Mouse (Mus musculus): Measurements from ENCODE around the gene Tle3. TPM values are rescaled to one million over a fixed set of nuclear protein-coding genes. Genes with fewer than 3 reads are reported as not detected.

Tle3 gene
- polyA plus RNA-seq, 1 experiment from 2014 or later, result 31.4 TPM

GRCm38 (mm10) chr9:61445151-61445550 is 73.0 kb downstream of the Tle3 start:
- Histone ChIP-seq H3K4me2 (ENCODE audit: low read depth, low read length) (no peak overlapping the region), H3K9ac (replicated peaks; ENCODE audit: low read length) (no peak overlapping the region), H3K9me3 (replicated peaks; ENCODE audit: control insufficient read depth, low read length) (no peaks in the 10 kb centered on the region), H3K4me3 (ENCODE audit: low read depth, low read length) (no peak overlapping the region), H3K36me3 (replicated peaks; ENCODE audit: control insufficient read depth, insufficient read depth, low read depth, low read length) (no peaks in the 10 kb centered on the region), H3K27me3 (ENCODE audit: control insufficient read depth, insufficient read depth, low read length) (no peaks in the 10 kb centered on the region), H3K27ac (replicated peaks; ENCODE audit: low read depth, low read length) (no peak overlapping the region), H3K4me1 (ENCODE audit: control insufficient read depth, insufficient read depth, low read length) (peaks cover 6% of the 10 kb centered on the region)
- WGBS, result 81% methylated on average over 2 of the region's 2 CpGs
- ATAC-seq (replicated peaks; ENCODE audit: insufficient number of reproducible peaks, low FRiP score, low TSS enrichment, low read depth) (no peak), DNase-seq (ENCODE audit: low spot score) (no peak)

GRCm38 (mm10) chr9:61445711-61446222 is 73.6 kb downstream of the Tle3 start:
- Histone ChIP-seq H3K27ac (replicated peaks; ENCODE audit: low read depth, low read length) (0 out of 2 replicates have a peak overlapping the region, but pooled peaks have one; percentile 2), H3K4me2 (ENCODE audit: low read depth, low read length) (no peak overlapping the region), H3K27me3 (ENCODE audit: control insufficient read depth, insufficient read depth, low read length) (no peaks in the 10 kb centered on the region), H3K36me3 (replicated peaks; ENCODE audit: control insufficient read depth, insufficient read depth, low read depth, low read length) (no peaks in the 10 kb centered on the region), H3K4me3 (ENCODE audit: low read depth, low read length) (no peak overlapping the region), H3K9me3 (replicated peaks; ENCODE audit: control insufficient read depth, low read length) (no peaks in the 10 kb centered on the region), H3K4me1 (ENCODE audit: control insufficient read depth, insufficient read depth, low read length) (peaks cover 6% of the 10 kb centered on the region), H3K9ac (replicated peaks; ENCODE audit: low read length) (0 out of 2 replicates have a peak overlapping the region, but pooled peaks have one; percentile 5)
- DNase-seq (ENCODE audit: low spot score), result peak; percentile 75
- ATAC-seq (replicated peaks; ENCODE audit: insufficient number of reproducible peaks, low FRiP score, low TSS enrichment, low read depth), result peak; percentile 77
- 5% methylated on average over 5 of the region's 5 CpGs for WGBS

GRCm38 (mm10) chr9:61446965-61447364 is 74.8 kb downstream of the Tle3 start:
- no peak for ATAC-seq (replicated peaks; ENCODE audit: insufficient number of reproducible peaks, low FRiP score, low TSS enrichment, low read depth)
- H3K4me2 ChIP-seq (ENCODE audit: low read depth, low read length), result no peak overlapping the region
- H3K27me3 ChIP-seq (ENCODE audit: control insufficient read depth, insufficient read depth, low read length), result no peaks in the 10 kb centered on the region
- H3K36me3 ChIP-seq (replicated peaks; ENCODE audit: control insufficient read depth, insufficient read depth, low read depth, low read length), result no peaks in the 10 kb centered on the region
- H3K27ac ChIP-seq (replicated peaks; ENCODE audit: low read depth, low read length), result no peak overlapping the region
- WGBS, result 79% methylated on average over 2 of the region's 2 CpGs
- H3K4me1 ChIP-seq (ENCODE audit: control insufficient read depth, insufficient read depth, low read length), result peaks cover 6% of the 10 kb centered on the region
- H3K9me3 ChIP-seq (replicated peaks; ENCODE audit: control insufficient read depth, low read length), result no peaks in the 10 kb centered on the region
- H3K9ac ChIP-seq (replicated peaks; ENCODE audit: low read length), result no peak overlapping the region
- H3K4me3 ChIP-seq (ENCODE audit: low read depth, low read length), result no peak overlapping the region
- DNase-seq (ENCODE audit: low spot score), result no peak

GRCm38 (mm10) chr9:61449363-61449904 is 77.3 kb downstream of the Tle3 start:
- H3K9me3 ChIP-seq (replicated peaks; ENCODE audit: control insufficient read depth, low read length), result no peaks in the 10 kb centered on the region
- no peaks in the 10 kb centered on the region for H3K36me3 ChIP-seq (replicated peaks; ENCODE audit: control insufficient read depth, insufficient read depth, low read depth, low read length)
- no peak overlapping the region for H3K4me2 ChIP-seq (ENCODE audit: low read depth, low read length)
- no peak for DNase-seq (ENCODE audit: low spot score)
- WGBS, result 81% methylated on average over 5 of the region's 5 CpGs
- H3K27ac ChIP-seq (replicated peaks; ENCODE audit: low read depth, low read length), result no peak overlapping the region
- no peak for ATAC-seq (replicated peaks; ENCODE audit: insufficient number of reproducible peaks, low FRiP score, low TSS enrichment, low read depth)
- H3K9ac ChIP-seq (replicated peaks; ENCODE audit: low read length), result no peak overlapping the region
- no peaks in the 10 kb centered on the region for H3K27me3 ChIP-seq (ENCODE audit: control insufficient read depth, insufficient read depth, low read length)
- peaks cover 6% of the 10 kb centered on the region; the same call in 1 of the 2 replicates for H3K4me1 ChIP-seq (ENCODE audit: control insufficient read depth, insufficient read depth, low read length)
- no peak overlapping the region for H3K4me3 ChIP-seq (ENCODE audit: low read depth, low read length)

DNA sequence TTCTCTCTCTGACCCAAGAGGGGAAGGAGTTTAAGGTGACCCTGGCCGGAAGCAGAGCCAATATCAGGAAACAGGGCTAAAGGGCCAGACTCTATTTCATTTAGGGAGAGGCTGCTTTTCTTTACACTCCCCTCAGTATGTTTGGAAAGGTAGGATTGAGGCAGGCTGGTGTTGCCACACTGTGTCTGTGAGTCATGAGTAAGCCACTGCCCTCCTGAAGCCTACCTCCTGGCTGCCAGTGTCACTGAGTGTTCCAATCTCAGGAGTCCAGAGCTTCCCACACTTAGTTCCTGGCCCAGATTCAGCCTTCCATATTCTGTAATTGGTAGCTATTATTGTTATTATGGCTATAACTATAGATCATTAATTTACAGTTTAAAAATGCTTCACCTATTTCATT is 79.9 kb downstream of the Tle3 start:
- no peak for ATAC-seq (replicated peaks; ENCODE audit: insufficient number of reproducible peaks, low FRiP score, low TSS enrichment, low read depth)
- Histone ChIP-seq H3K27ac (replicated peaks; ENCODE audit: low read depth, low read length) (no peak overlapping the region), H3K4me3 (ENCODE audit: low read depth, low read length) (no peak overlapping the region), H3K9ac (replicated peaks; ENCODE audit: low read length) (no peak overlapping the region), H3K36me3 (replicated peaks; ENCODE audit: control insufficient read depth, insufficient read depth, low read depth, low read length) (no peaks in the 10 kb centered on the region), H3K27me3 (ENCODE audit: control insufficient read depth, insufficient read depth, low read length) (no peaks in the 10 kb centered on the region), H3K4me2 (ENCODE audit: low read depth, low read length) (no peak overlapping the region), H3K4me1 (ENCODE audit: control insufficient read depth, insufficient read depth, low read length) (no peaks in the 10 kb centered on the region), H3K9me3 (replicated peaks; ENCODE audit: control insufficient read depth, low read length) (no peaks in the 10 kb centered on the region)
- WGBS, result 90% methylated on average over 1 of the region's 1 CpGs
- no peak for DNase-seq (ENCODE audit: low spot score)

- ATAC-seq (replicated peaks; ENCODE audit: insufficient number of reproducible peaks, low FRiP score, low TSS enrichment, low read depth) (no peak), DNase-seq (ENCODE audit: low spot score) (no peak)
- Histone ChIP-seq H3K27me3 (ENCODE audit: control insufficient read depth, insufficient read depth, low read length) (no peaks in the 10 kb centered on the region), H3K36me3 (replicated peaks; ENCODE audit: control insufficient read depth, insufficient read depth, low read depth, low read length) (no peaks in the 10 kb centered on the region), H3K27ac (replicated peaks; ENCODE audit: low read depth, low read length) (no peak overlapping the region), H3K4me3 (ENCODE audit: low read depth, low read length) (no peak overlapping the region), H3K9me3 (replicated peaks; ENCODE audit: control insufficient read depth, low read length) (no peaks in the 10 kb centered on the region), H3K4me1 (ENCODE audit: control insufficient read depth, insufficient read depth, low read length) (no peaks in the 10 kb centered on the region), H3K9ac (replicated peaks; ENCODE audit: low read length) (no peak overlapping the region), H3K4me2 (ENCODE audit: low read depth, low read length) (no peak overlapping the region)
- WGBS, result 77% methylated on average over 6 of the region's 6 CpGs
These were observed 83.7 kb downstream of the Tle3 start for GRCm38 (mm10) chr9:61455861-61456261.

DNA sequence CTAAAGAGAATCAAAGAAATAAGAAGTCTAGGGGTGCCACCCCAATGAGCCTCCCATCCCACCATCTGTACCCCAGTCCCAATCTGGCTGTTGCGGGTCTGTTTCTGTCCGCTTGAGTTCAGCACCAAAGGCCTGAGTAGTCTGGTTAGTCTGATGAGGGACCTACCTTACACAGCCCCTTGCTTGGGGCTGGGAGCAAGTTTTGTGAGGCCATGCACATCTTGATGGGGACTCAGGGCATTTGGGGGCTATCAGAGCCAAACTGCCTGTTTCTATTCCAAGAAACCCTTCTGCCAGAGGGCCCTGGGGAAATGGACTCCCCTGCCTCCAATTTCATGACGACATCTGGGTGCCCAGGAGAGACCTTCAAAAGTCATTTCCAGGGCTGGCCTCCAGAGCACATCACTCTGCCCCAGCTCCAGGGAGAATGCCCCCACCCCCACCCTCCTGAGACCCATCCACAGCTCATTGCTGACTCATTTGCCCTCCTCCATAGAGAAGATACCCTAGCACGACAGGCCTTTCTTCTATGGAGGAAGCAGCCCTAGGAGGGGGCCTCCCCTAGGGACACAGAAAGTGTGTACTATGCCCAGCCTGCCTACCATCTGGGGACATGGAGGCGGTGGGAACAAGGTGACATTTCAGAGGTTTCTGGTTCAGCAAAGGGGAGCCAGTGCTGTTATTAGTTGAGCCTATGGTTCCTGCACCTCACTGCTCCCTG is 84.4 kb downstream of the Tle3 start:
- Histone ChIP-seq H3K9me3 (replicated peaks; ENCODE audit: control insufficient read depth, low read length) (no peaks in the 10 kb centered on the region), H3K27me3 (ENCODE audit: control insufficient read depth, insufficient read depth, low read length) (no peaks in the 10 kb centered on the region), H3K4me1 (ENCODE audit: control insufficient read depth, insufficient read depth, low read length) (no peaks in the 10 kb centered on the region), H3K9ac (replicated peaks; ENCODE audit: low read length) (no peak overlapping the region), H3K4me3 (ENCODE audit: low read depth, low read length) (no peak overlapping the region), H3K27ac (replicated peaks; ENCODE audit: low read depth, low read length) (no peak overlapping the region), H3K4me2 (ENCODE audit: low read depth, low read length) (no peak overlapping the region), H3K36me3 (replicated peaks; ENCODE audit: control insufficient read depth, insufficient read depth, low read depth, low read length) (no peaks in the 10 kb centered on the region)
- ATAC-seq (replicated peaks; ENCODE audit: insufficient number of reproducible peaks, low FRiP score, low TSS enrichment, low read depth) (no peak), DNase-seq (ENCODE audit: low spot score) (no peak)
- 61% methylated on average over 5 of the region's 5 CpGs for WGBS

DNA sequence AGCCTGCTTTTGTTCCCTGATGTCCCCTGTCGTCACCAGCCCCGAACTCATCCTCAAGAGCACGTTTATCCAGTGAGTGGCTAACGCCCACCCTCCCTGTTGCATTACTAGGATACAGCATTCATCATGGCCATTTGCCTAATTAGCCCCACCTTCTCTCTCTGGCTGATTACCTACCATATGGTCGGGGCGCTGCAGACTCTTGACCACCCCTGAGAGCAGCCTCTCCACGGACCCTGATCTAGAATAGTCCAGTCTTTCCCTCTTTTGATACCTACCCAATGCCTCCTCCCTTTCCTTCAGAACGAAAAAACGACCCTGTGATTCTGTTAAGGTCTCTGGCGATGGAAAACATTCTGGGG is 85.0 kb downstream of the Tle3 start:
- 31% methylated on average over 10 of the region's 10 CpGs for WGBS
- no peak overlapping the region for H3K27ac ChIP-seq (replicated peaks; ENCODE audit: low read depth, low read length)
- H3K4me2 ChIP-seq (ENCODE audit: low read depth, low read length), result no peak overlapping the region
- ATAC-seq (replicated peaks; ENCODE audit: insufficient number of reproducible peaks, low FRiP score, low TSS enrichment, low read depth), result no peak
- H3K27me3 ChIP-seq (ENCODE audit: control insufficient read depth, insufficient read depth, low read length), result no peaks in the 10 kb centered on the region
- no peaks in the 10 kb centered on the region for H3K4me1 ChIP-seq (ENCODE audit: control insufficient read depth, insufficient read depth, low read length)
- no peaks in the 10 kb centered on the region for H3K36me3 ChIP-seq (replicated peaks; ENCODE audit: control insufficient read depth, insufficient read depth, low read depth, low read length)
- H3K9me3 ChIP-seq (replicated peaks; ENCODE audit: control insufficient read depth, low read length), result no peaks in the 10 kb centered on the region
- no peak overlapping the region for H3K4me3 ChIP-seq (ENCODE audit: low read depth, low read length)
- DNase-seq (ENCODE audit: low spot score), result no peak
- no peak overlapping the region for H3K9ac ChIP-seq (replicated peaks; ENCODE audit: low read length)

Data from embryonic facial prominence, embryonic 11.5 days (tissue).